Mouse (Mus musculus): ENCODE data around the gene Sftpd.

DNA sequence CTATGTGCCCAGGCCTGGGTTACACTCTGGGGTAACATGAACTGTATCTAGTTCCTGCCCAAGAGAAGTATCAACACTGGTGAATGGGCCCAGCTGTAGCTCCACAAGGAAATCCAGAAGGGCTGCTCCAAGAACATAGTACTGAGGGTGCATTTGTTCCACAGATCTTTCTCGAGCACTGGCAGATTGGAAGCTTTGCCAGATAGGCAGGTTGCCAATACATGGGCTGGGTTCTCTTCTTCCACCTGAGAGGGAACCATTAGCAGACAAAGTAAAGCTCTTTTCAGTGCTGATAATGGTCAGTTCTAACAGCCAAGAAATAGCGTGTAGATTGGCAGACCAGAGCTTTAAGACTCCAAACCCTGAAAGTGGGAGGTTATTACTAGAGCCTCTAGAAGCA is 37.6 kb downstream of the Sftpd start:
- no peak for TF ChIP-seq CTCF (IDR thresholded peaks at IDR 0.05; ENCODE audit: low read depth, low read length)
- TF ChIP-seq POLR2A (IDR thresholded peaks at IDR 0.05; ENCODE audit: extremely low read depth, insufficient read depth, low read length), result no peak

Measured in liver, adult 2 months (tissue).